Mouse (Mus musculus) stomach, postnatal 0 days (tissue): ENCODE data around the gene Ntng2. TPM values are rescaled to one million over a fixed set of nuclear protein-coding genes. Genes with fewer than 3 reads are reported as not detected.

Experiments used
- ATAC-seq: fragments of 200-750 bp; cut with Nextera tagmentation; 2 replicates; pipeline ENCODE4 v1.8.0; 2017; ENCODE audit not compliant: low FRiP score, low TSS enrichment
- DNase-seq: peaks from one replicate; pipeline ENCODE4 v3.0.0-alpha.2; 2016; ENCODE audit warnings: low spot score
- H3K27ac ChIP-seq: fragments of 300-500 bp; sonication (generic); replicated peaks from 2 replicates; pipeline ENCODE4 v1.5.1; 2014; ENCODE audit warnings: mild to moderate bottlenecking, control low read depth
- H3K27me3 ChIP-seq: fragments of 300-500 bp; sonication (generic); 2 replicates; pipeline ENCODE4 v1.6.1; 2014; ENCODE audit warnings: low read length; ENCODE audit not compliant: control insufficient read depth, insufficient read depth
- H3K36me3 ChIP-seq: fragments of 300-500 bp; sonication (generic); 2 replicates; pipeline ENCODE4 v1.6.1; 2014; ENCODE audit warnings: low read length, mixed read lengths; ENCODE audit not compliant: control insufficient read depth, insufficient read depth
- H3K4me1 ChIP-seq: fragments of 300-500 bp; sonication (generic); replicated peaks from 2 replicates; pipeline ENCODE4 v1.6.1; 2014; ENCODE audit warnings: antibody characterized with exemption; ENCODE audit not compliant: control insufficient read depth, insufficient read depth
- H3K4me2 ChIP-seq: fragments of 300-500 bp; sonication (generic); replicated peaks from 2 replicates; pipeline ENCODE4 v1.6.1; 2014; ENCODE audit warnings: low read depth, mild to moderate bottlenecking, control low read depth, moderate library complexity
- H3K4me3 ChIP-seq: fragments of 300-500 bp; sonication (generic); 2 replicates; pipeline ENCODE4 v1.5.1; 2014; ENCODE audit warnings: low read depth, low read length, control low read depth
- H3K9ac ChIP-seq: fragments of 300-500 bp; sonication (generic); 2 replicates; pipeline ENCODE4 v1.6.1; 2014; ENCODE audit warnings: mild to moderate bottlenecking, low read length, control low read depth, mixed read lengths
- H3K9me3 ChIP-seq: fragments of 300-500 bp; sonication (generic); 2 replicates; pipeline ENCODE4 v1.6.1; 2016; ENCODE audit warnings: low read length; ENCODE audit not compliant: control insufficient read depth
- CTCF ChIP-seq: IDR thresholded peaks from 2 replicates; pipeline ENCODE4 v1.5.1; 2016; ENCODE audit warnings: antibody characterized with exemption, low read depth, mild to moderate bottlenecking, moderate library complexity
- EP300 ChIP-seq: optimal IDR thresholded peaks from 2 replicates; pipeline ENCODE3; 2016; ENCODE audit warnings: antibody characterized with exemption
- WGBS: fragments of 180-500 bp; shearing (Covaris S2); extraction: QIAGEN DNeasy Blood & Tissue Kit; methylation state at CpG from one replicate; pipeline ENCODE4 v1.1.7; 2014; 5-methylcytosine and 5-hydroxymethylcytosine counted together
- polyA plus RNA-seq: library from polyadenylated mRNA; unstranded; fragments of >200 nt; fragmentation: Nextera tagmentation; extraction: Ambion mirVana; gene quantifications from 2 replicates; pipeline ENCODE4 v1.2.1, GENCODE M21; 2015

Ntng2 gene
- polyA plus RNA-seq, 1 experiment from 2014 or later = 0.16 TPM

GRCm38 (mm10) chr2:29235026-29235425, 17.8 kb downstream of the Ntng2 start:
- Histone ChIP-seq H3K4me1 (no peaks in the 10 kb centered on the region), H3K4me2 (no peak overlapping the region), H3K9ac (no peak overlapping the region), H3K27ac (peak overlapping the region; percentile 63), H3K36me3 (no peaks in the 10 kb centered on the region), H3K9me3 (no peaks in the 10 kb centered on the region), H3K4me3 (no peak overlapping the region), H3K27me3 (no peaks in the 10 kb centered on the region)
- DNase-seq (no peak), ATAC-seq (no peak)
- WGBS = 52% methylated on average over 3 of the region's 3 CpGs
- TF ChIP-seq EP300 = no peak
- no peak for TF ChIP-seq CTCF

GRCm38 (mm10) chr2:29234002-29234401, 18.8 kb downstream of the Ntng2 start:
- WGBS = 50% methylated on average over 4 of the region's 4 CpGs
- ATAC-seq = no peak
- H3K9me3 ChIP-seq = no peaks in the 10 kb centered on the region

GRCm38 (mm10) chr2:29230191-29230835, 22.5 kb downstream of the Ntng2 start:
- Histone ChIP-seq H3K36me3 (no peaks in the 10 kb centered on the region), H3K9ac (no peak overlapping the region), H3K27ac (no peak overlapping the region), H3K9me3 (no peaks in the 10 kb centered on the region), H3K4me1 (no peaks in the 10 kb centered on the region), H3K4me2 (no peak overlapping the region), H3K27me3 (no peaks in the 10 kb centered on the region), H3K4me3 (no peak overlapping the region)
- TF ChIP-seq CTCF = no peak
- TF ChIP-seq EP300 = no peak
- ATAC-seq (no peak), DNase-seq (no peak)
- 62% methylated on average over 9 of the region's 9 CpGs for WGBS

More at GRCm38 (mm10) chr2:29234002-29234401, 18.8 kb downstream of the Ntng2 start:
- no peak overlapping the region for H3K27ac ChIP-seq
- H3K4me2 ChIP-seq = no peak overlapping the region
- H3K36me3 ChIP-seq = no peaks in the 10 kb centered on the region
- DNase-seq = no peak
- H3K9ac ChIP-seq = no peak overlapping the region
- H3K4me3 ChIP-seq = no peak overlapping the region
- no peak for TF ChIP-seq CTCF
- TF ChIP-seq EP300 = no peak
- no peaks in the 10 kb centered on the region for H3K27me3 ChIP-seq
- H3K4me1 ChIP-seq = no peaks in the 10 kb centered on the region

- no peak for DNase-seq
- Histone ChIP-seq H3K27ac (no peak overlapping the region), H3K27me3 (no peaks in the 10 kb centered on the region), H3K9ac (no peak overlapping the region), H3K9me3 (no peaks in the 10 kb centered on the region), H3K36me3 (no peaks in the 10 kb centered on the region), H3K4me1 (no peaks in the 10 kb centered on the region), H3K4me3 (no peak overlapping the region), H3K4me2 (no peak overlapping the region)
- WGBS = 74% methylated on average over 4 of the region's 4 CpGs
- ATAC-seq = no peak
- TF ChIP-seq EP300 (no peak), CTCF (no peak)
Observed at GRCm38 (mm10) chr2:29226671-29227070, 26.1 kb downstream of the Ntng2 start.

- Histone ChIP-seq H3K4me2 (no peak overlapping the region), H3K4me1 (no peaks in the 10 kb centered on the region), H3K9me3 (no peaks in the 10 kb centered on the region), H3K9ac (no peak overlapping the region), H3K27ac (no peak overlapping the region), H3K36me3 (no peaks in the 10 kb centered on the region), H3K4me3 (no peak overlapping the region), H3K27me3 (no peaks in the 10 kb centered on the region)
- 42% methylated on average over 7 of the region's 7 CpGs for WGBS
- no peak for DNase-seq
- no peak for ATAC-seq
- TF ChIP-seq EP300 = no peak
- TF ChIP-seq CTCF = no peak
Observed at GRCm38 (mm10) chr2:29223591-29224262, 29.1 kb downstream of the Ntng2 start.

- no peaks in the 10 kb centered on the region for H3K9me3 ChIP-seq
- TF ChIP-seq EP300 = no peak
- no peak for TF ChIP-seq CTCF
- no peak overlapping the region for H3K27ac ChIP-seq
- ATAC-seq (no peak), DNase-seq (no peak)
- H3K9ac ChIP-seq = no peak overlapping the region
- no peaks in the 10 kb centered on the region for H3K4me1 ChIP-seq
- 2% methylated on average over 3 of the region's 4 CpGs for WGBS
- no peak overlapping the region for H3K4me2 ChIP-seq
- H3K4me3 ChIP-seq = no peak overlapping the region
- no peaks in the 10 kb centered on the region for H3K27me3 ChIP-seq
- H3K36me3 ChIP-seq = no peaks in the 10 kb centered on the region
Observed at GRCm38 (mm10) chr2:29222302-29222701, 30.5 kb downstream of the Ntng2 start.
